Mouse (Mus musculus) B cell, adult (primary cell): ENCODE results near the gene Crtam. TPM values are rescaled to one million over a fixed set of nuclear protein-coding genes. Genes with fewer than 3 reads are reported as not detected.

Experiments used
- total RNA-seq: library from RNA; stranded (reverse); gene quantifications from 4 replicates; pipeline ENCODE4 v1.2.4, GENCODE M21; 2023; ENCODE audit not compliant: inconsistent age

Gene Crtam
- 0.26 to 0.93 TPM (median 0.53 TPM) in 4 replicates for total RNA-seq

DNA sequence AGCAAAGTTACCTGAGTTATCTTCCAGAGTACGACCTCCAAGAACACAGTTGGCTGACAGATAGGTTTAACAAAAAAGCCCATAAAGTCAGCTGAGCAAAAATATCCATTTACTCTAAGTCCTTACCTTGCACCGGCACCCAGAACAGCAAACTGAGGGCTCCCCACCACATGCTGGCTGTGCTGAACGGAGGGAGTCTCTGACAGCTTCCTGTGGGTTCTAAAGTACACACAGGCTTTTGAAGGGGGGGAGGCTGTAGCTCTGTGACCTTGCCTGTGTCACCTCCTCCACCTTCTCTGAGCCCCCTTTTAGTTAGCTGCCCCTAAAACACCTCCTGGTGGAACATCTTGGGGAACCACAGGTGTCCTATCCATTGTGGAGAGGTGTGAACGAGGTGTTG, at the start of gene Crtam:
Crtam (minus strand) TSS at position 214 of the 400 bp plus-strand sequence.

DNA sequence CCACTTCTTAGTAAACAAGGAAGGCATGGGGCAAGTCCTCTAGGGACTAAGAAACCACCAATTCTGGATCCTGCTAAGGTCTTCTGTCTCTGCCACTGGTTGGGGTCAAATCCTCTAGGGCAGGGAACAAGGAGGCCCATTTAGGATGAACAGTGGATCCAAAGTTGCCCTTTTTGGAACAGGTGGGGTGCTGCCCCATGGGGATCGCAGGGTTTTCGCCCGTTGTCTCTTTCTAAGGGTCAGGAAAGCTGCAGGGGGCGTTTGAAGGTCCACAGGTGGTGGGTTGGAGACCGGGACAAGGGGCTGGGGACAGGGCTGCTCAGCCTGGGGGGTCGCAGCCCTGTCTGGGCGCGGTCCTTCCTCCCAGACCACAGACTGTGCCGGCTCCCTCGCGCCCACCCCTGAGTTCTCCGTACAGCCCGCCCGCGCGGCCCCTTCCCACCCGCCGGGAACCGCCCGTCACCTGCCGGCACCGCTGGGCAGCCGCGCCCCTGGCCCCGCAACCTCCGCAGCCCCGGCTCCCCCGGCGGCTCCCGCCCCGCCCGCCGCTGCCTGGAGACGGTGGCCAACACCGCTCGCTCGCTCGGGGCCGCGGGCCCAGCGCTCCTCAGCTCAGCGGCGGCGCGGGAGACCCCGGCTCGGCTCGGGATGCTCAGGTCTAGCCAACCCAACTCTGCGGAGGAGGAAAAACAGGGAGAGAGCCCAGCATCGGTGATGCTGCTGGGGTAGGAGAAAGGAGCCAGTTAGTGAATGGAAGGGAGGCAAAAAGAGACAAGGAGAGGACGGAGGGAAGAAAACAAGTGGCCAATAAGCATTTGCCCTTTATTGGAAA, 40.6 kb downstream of the Crtam start, which contains the start of gene Jhy:
Jhy (minus strand) TSS at position 533 of the 832 bp plus-strand sequence.

Other genes with a start within 250 kb of the Crtam start
- 1,289 to 1,540 TPM (median 1,353 TPM) in 4 replicates for gene Hspa8, start 203.6 kb downstream of the Crtam start, total RNA-seq
- not detected in 4 replicates for gene Bsx, start 130.5 kb downstream of the Crtam start, total RNA-seq
- 0.39 to 1.4 TPM (median 0.64 TPM) in 4 replicates for gene Jhy, start 40.5 kb downstream of the Crtam start, total RNA-seq
- 6.5 to 8.1 TPM (median 7.6 TPM) in 4 replicates for gene Ubash3b, start 157.1 kb upstream of the Crtam start, total RNA-seq